Mouse (Mus musculus) MEL (cell line): ENCODE measurements around the gene Arid1b. TPM values are rescaled to one million over a fixed set of nuclear protein-coding genes. Genes with fewer than 3 reads are reported as not detected.

Experiments used
- DNase-seq: peaks from one replicate; pipeline ENCODE4 v3.0.0; 2011; ENCODE audit warnings: low read depth, low spot score
- H3K27ac ChIP-seq: 2 replicates; pipeline ENCODE4 v1.5.1; 2012; ENCODE audit warnings: low read depth, mild to moderate bottlenecking, control low read depth, low read length, moderate library complexity; ENCODE audit not compliant: control insufficient read depth
- H3K27me3 ChIP-seq, 2 experiments: fragments of 150-350 bp in 1 of 2; sonication (generic) in 1 of 2; 2 replicates each; pipeline ENCODE4 v1.6.1; 2012; ENCODE audit warnings: low read length in 2 of 2, mild to moderate bottlenecking in 2 of 2, improper control_type of control experiment in 1 of 2, moderate library complexity in 1 of 2; ENCODE audit not compliant: insufficient read depth in 2 of 2, control insufficient read depth in 1 of 2
- H3K36me3 ChIP-seq, 2 experiments: 2 replicates each; pipeline ENCODE4 v1.6.1; 2012 to 2014; ENCODE audit warnings: low read length in 2 of 2, improper control_type of control experiment in 1 of 2, inconsistent platforms in 1 of 2, mild to moderate bottlenecking in 1 of 2; ENCODE audit not compliant: insufficient read depth in 2 of 2, control insufficient read depth in 1 of 2
- H3K4me1 ChIP-seq, 2 experiments: fragments of 150-350 bp in 1 of 2; sonication (generic) in 1 of 2; 2 replicates each; pipeline ENCODE4 v1.6.1; 2012; ENCODE audit warnings: low read length in 2 of 2, improper control_type of control experiment in 1 of 2, mild to moderate bottlenecking in 1 of 2; ENCODE audit not compliant: insufficient read depth in 2 of 2, control insufficient read depth in 1 of 2
- H3K4me3 ChIP-seq, 2 experiments: fragments of 150-350 bp in 1 of 2; sonication (generic) in 1 of 2; 2 replicates each; pipeline ENCODE4 v1.5.1; 2012; ENCODE audit warnings: low read depth in 2 of 2, low read length in 2 of 2, mild to moderate bottlenecking in 2 of 2, moderate library complexity in 2 of 2, control low read depth in 1 of 2, improper control_type of control experiment in 1 of 2; ENCODE audit not compliant: control insufficient read depth in 1 of 2, insufficient read depth in 1 of 2
- H3K79me2 ChIP-seq: 2 replicates; pipeline ENCODE4 v1.6.1; 2012; ENCODE audit warnings: mild to moderate bottlenecking, low read length, moderate library complexity; ENCODE audit not compliant: control insufficient read depth, poor library complexity, insufficient read depth
- H3K9ac ChIP-seq: 2 replicates; pipeline ENCODE4 v1.6.1; 2012; ENCODE audit warnings: low read depth, mild to moderate bottlenecking, control low read depth, low read length, moderate library complexity; ENCODE audit not compliant: control insufficient read depth, poor library complexity, severe bottlenecking
- H3K9me3 ChIP-seq: fragments of 150-350 bp; sonication (generic); replicated peaks from 2 replicates; pipeline ENCODE4 v1.6.1; 2012; ENCODE audit warnings: mild to moderate bottlenecking, low read length, improper control_type of control experiment, moderate library complexity; ENCODE audit not compliant: insufficient read depth
- CHD2 ChIP-seq: IDR thresholded peaks from 2 replicates; pipeline ENCODE4 v1.6.1; 2011; ENCODE audit warnings: low read length, improper control_type of control experiment
- E2F4 ChIP-seq: IDR thresholded peaks from 2 replicates; pipeline ENCODE4 v1.6.1; 2011; ENCODE audit warnings: low read depth, low read length, improper control_type of control experiment, borderline replicate concordance
- ETS1 ChIP-seq: IDR thresholded peaks from 2 replicates; pipeline ENCODE4 v1.6.1; 2012; ENCODE audit warnings: low read depth, mild to moderate bottlenecking, inconsistent platforms, low read length, improper control_type of control experiment, moderate library complexity
- GABPA ChIP-seq: IDR thresholded peaks from 2 replicates; pipeline ENCODE4 v1.6.1; 2012; ENCODE audit warnings: low read depth, mild to moderate bottlenecking, inconsistent platforms, low read length, improper control_type of control experiment, moderate library complexity
- GATA1 ChIP-seq: IDR thresholded peaks from 2 replicates; pipeline ENCODE4 v1.6.1; 2011; ENCODE audit warnings: low read depth, low read length, improper control_type of control experiment
- HCFC1 ChIP-seq: IDR thresholded peaks from 2 replicates; pipeline ENCODE4 v1.6.1; 2012; ENCODE audit warnings: low read depth, mild to moderate bottlenecking, inconsistent platforms, low read length, improper control_type of control experiment, moderate library complexity
- JUND ChIP-seq: IDR thresholded peaks from 2 replicates; pipeline ENCODE4 v1.6.1; 2011; ENCODE audit warnings: low read depth, mild to moderate bottlenecking, improper control_type of control experiment, low read length
- KAT2A ChIP-seq: conservative IDR thresholded peaks from 2 replicates; pipeline ENCODE4 v1.6.1; 2012; ENCODE audit warnings: low read depth, low read length, improper control_type of control experiment, inconsistent platforms
- MAX ChIP-seq: IDR thresholded peaks from 2 replicates; pipeline ENCODE4 v1.6.1; 2011; ENCODE audit warnings: low read length, improper control_type of control experiment
- MEF2A ChIP-seq: IDR thresholded peaks from 2 replicates; pipeline ENCODE4 v1.6.1; 2014; ENCODE audit warnings: low read depth, mild to moderate bottlenecking, inconsistent platforms, low read length, improper control_type of control experiment; ENCODE audit not compliant: poor library complexity, insufficient replicate concordance, severe bottlenecking; ENCODE audit errors: extremely low read depth
- MXI1 ChIP-seq: IDR thresholded peaks from 2 replicates; pipeline ENCODE4 v1.6.1; 2011; ENCODE audit warnings: mild to moderate bottlenecking, low read depth, low read length, improper control_type of control experiment
- MYB ChIP-seq: IDR thresholded peaks from 2 replicates; pipeline ENCODE4 v1.6.1; 2011; ENCODE audit warnings: mild to moderate bottlenecking, low read depth, low read length, improper control_type of control experiment
- MYC ChIP-seq: IDR thresholded peaks from 2 replicates; pipeline ENCODE4 v1.6.1; 2011; ENCODE audit warnings: low read depth, mild to moderate bottlenecking, low read length, improper control_type of control experiment, moderate library complexity
- NELFE ChIP-seq: IDR thresholded peaks from 2 replicates; pipeline ENCODE4 v1.6.1; 2011; ENCODE audit warnings: low read depth, low read length, improper control_type of control experiment
- NRF1 ChIP-seq: IDR thresholded peaks from 2 replicates; pipeline ENCODE4 v1.6.1; 2014; ENCODE audit warnings: low read depth, mild to moderate bottlenecking, inconsistent platforms, low read length, improper control_type of control experiment, moderate library complexity; ENCODE audit not compliant: poor library complexity, insufficient read depth, severe bottlenecking
- POLR2A ChIP-seq, 2 experiments: IDR thresholded peaks; 2 replicates each; pipeline ENCODE4 v1.6.1; 2011 to 2012; ENCODE audit warnings: low read length in 2 of 2, mild to moderate bottlenecking in 2 of 2, control low read depth in 1 of 2, improper control_type of control experiment in 1 of 2, low read depth in 1 of 2, moderate library complexity in 1 of 2; ENCODE audit not compliant: control insufficient read depth in 1 of 2, insufficient read depth in 1 of 2, poor library complexity in 1 of 2
- POLR2AphosphoS2 ChIP-seq: IDR thresholded peaks from 2 replicates; pipeline ENCODE4 v1.6.1; 2011; ENCODE audit warnings: low read length, improper control_type of control experiment
- POLR2AphosphoS5 ChIP-seq: IDR thresholded peaks from 2 replicates; pipeline ENCODE4 v1.6.1; 2012; ENCODE audit warnings: low read depth, borderline replicate concordance, mild to moderate bottlenecking, inconsistent platforms, low read length, moderate library complexity, mixed read lengths
- RCOR1 ChIP-seq: IDR thresholded peaks from 2 replicates; pipeline ENCODE4 v1.6.1; 2012; ENCODE audit warnings: low read depth, mild to moderate bottlenecking, inconsistent platforms, low read length, improper control_type of control experiment
- SMC3 ChIP-seq: IDR thresholded peaks from 2 replicates; pipeline ENCODE4 v1.6.1; 2011; ENCODE audit warnings: low read depth, low read length, improper control_type of control experiment
- TAL1 ChIP-seq: IDR thresholded peaks from 2 replicates; pipeline ENCODE4 v1.6.1; 2012; ENCODE audit warnings: mild to moderate bottlenecking, inconsistent platforms, low read length, moderate library complexity, mixed read lengths
- TBP ChIP-seq: IDR thresholded peaks from 2 replicates; pipeline ENCODE4 v1.8.0; 2011; ENCODE audit warnings: low read depth, low read length, improper control_type of control experiment
- TCF12 ChIP-seq: IDR thresholded peaks from 2 replicates; pipeline ENCODE4 v1.6.1; 2014; ENCODE audit warnings: low read depth, mild to moderate bottlenecking, inconsistent platforms, low read length, improper control_type of control experiment, moderate library complexity
- USF1 ChIP-seq: IDR thresholded peaks from 2 replicates; pipeline ENCODE4 v1.6.1; 2014; ENCODE audit warnings: low read depth, mild to moderate bottlenecking, inconsistent platforms, low read length, improper control_type of control experiment, moderate library complexity
- USF2 ChIP-seq, 2 experiments: IDR thresholded peaks; 2 replicates each; pipeline ENCODE4 v1.6.1; 2011 to 2012; ENCODE audit warnings: improper control_type of control experiment in 2 of 2, low read length in 2 of 2, borderline replicate concordance in 1 of 2, inconsistent platforms in 1 of 2, low read depth in 1 of 2, mild to moderate bottlenecking in 1 of 2; ENCODE audit not compliant: insufficient read depth in 1 of 2
- ZC3H11A ChIP-seq: IDR thresholded peaks from 2 replicates; pipeline ENCODE4 v1.6.1; 2012; ENCODE audit warnings: low read depth, mild to moderate bottlenecking, inconsistent platforms, low read length, improper control_type of control experiment
- ZKSCAN1 ChIP-seq: IDR thresholded peaks from 2 replicates; pipeline ENCODE4 v1.6.1; 2012; ENCODE audit warnings: low read depth, mild to moderate bottlenecking, inconsistent platforms, low read length, improper control_type of control experiment, moderate library complexity
- ZNF384 ChIP-seq: IDR thresholded peaks from 2 replicates; pipeline ENCODE4 v1.6.1; 2012; ENCODE audit warnings: low read depth, mild to moderate bottlenecking, inconsistent platforms, low read length, improper control_type of control experiment
- polyA plus RNA-seq, 2 experiments: library from polyadenylated mRNA; stranded (reverse) in 1 of 2; unstranded in 1 of 2; fragments of >175 nt in 1 of 2; fragments of >200 nt in 1 of 2; gene quantifications; 2 replicates each; pipeline versions ENCODE4 v1.2.1 to v1.2.4; 2012; ENCODE audit warnings: low replicate concordance in 2 of 2, low read depth in 1 of 2; ENCODE audit not compliant: insufficient read length in 2 of 2, insufficient read depth in 1 of 2, missing spikeins in 1 of 2
- total RNA-seq: library from RNA; depleted of rRNA; stranded (reverse); fragments of 300-350 nt; gene quantifications from 2 replicates; pipeline ENCODE4 v1.2.3, GENCODE M21; 2012

Arid1b gene
- total and polyA plus RNA-seq, 3 experiments = 13.4 to 17.4 TPM; not detected in 1

- Histone ChIP-seq H3K9me3 (no peaks in the 10 kb centered on the region), H3K36me3 (peaks cover 0 to 2% of the 10 kb centered on the region in 2 experiments; a peak in 1 of 4 replicates), H3K4me3 (no peak overlapping the region), H3K27me3 (no peaks in the 10 kb centered on the region), H3K27ac (no peak overlapping the region), H3K4me1 (peaks cover 0 to 5% of the 10 kb centered on the region in 2 experiments; a peak in 1 of 4 replicates), H3K79me2 (peaks cover 4% of the 10 kb centered on the region), H3K9ac (no peak overlapping the region)
- TF ChIP-seq CHD2 = no peak
- TF ChIP-seq MEF2A = no peak
- no peak for TF ChIP-seq TBP
- TF ChIP-seq JUND = no peak
- TF ChIP-seq RCOR1 = no peak
- TF ChIP-seq USF2 (IDR thresholded peaks at IDR 0.05; ENCODE audit: borderline replicate concordance in 1 of 2, insufficient read depth in 1 of 2, low read depth in 1 of 2, low read length in 2 of 2) = no peak
- no peak for TF ChIP-seq ETS1
- TF ChIP-seq TAL1 = no peak
- no peak for TF ChIP-seq ZKSCAN1
- TF ChIP-seq TCF12 = no peak
- no peak for TF ChIP-seq POLR2AphosphoS2
- TF ChIP-seq ZC3H11A = no peak
- no peak for TF ChIP-seq MAX
- no peak for TF ChIP-seq GATA1
- TF ChIP-seq MXI1 = no peak
- no peak for TF ChIP-seq NRF1
- TF ChIP-seq HCFC1 = no peak
- no peak for DNase-seq
These were observed 70.6 kb downstream of the Arid1b start for GRCm38 (mm10) chr17:5064777-5065176.

DNA sequence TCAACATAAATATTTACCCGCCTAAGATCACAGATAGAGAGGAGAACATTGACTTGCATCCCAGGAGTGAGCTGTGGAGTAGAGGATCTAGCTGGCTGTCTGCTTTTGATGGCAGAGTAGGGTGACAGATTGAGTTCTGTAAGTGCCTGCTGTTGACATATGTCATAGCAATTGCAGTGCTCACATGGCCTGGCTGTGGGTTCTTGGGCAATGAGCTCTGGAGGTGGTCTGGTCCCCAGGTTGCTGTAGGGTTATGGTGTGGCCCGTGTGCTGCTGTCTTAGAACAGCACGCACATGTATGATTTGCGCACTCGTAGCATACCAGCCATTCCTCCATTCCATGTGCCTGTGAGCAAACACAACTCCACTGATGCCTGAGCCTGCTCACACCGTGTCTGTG is 71.1 kb downstream of the Arid1b start:
- Histone ChIP-seq H3K4me3 (no peak overlapping the region), H3K9ac (no peak overlapping the region), H3K27me3 (no peaks in the 10 kb centered on the region), H3K4me1 (peaks cover 2 to 5% of the 10 kb centered on the region in 2 experiments; a peak in 2 of 4 replicates), H3K27ac (no peak overlapping the region), H3K9me3 (no peaks in the 10 kb centered on the region), H3K79me2 (peaks cover 4% of the 10 kb centered on the region), H3K36me3 (peaks cover 2 to 4% of the 10 kb centered on the region in 2 experiments; a peak in 3 of 4 replicates)
- TF ChIP-seq USF1 (no peak), CHD2 (no peak), MYB (no peak), ETS1 (no peak), E2F4 (no peak), GABPA (no peak), MYC (no peak), POLR2AphosphoS5 (no peak), USF2 (IDR thresholded peaks at IDR 0.05; ENCODE audit: borderline replicate concordance in 1 of 2, insufficient read depth in 1 of 2, low read depth in 1 of 2, low read length in 2 of 2) (no peak), SMC3 (no peak), POLR2A (IDR thresholded peaks at IDR 0.05; ENCODE audit: control insufficient read depth in 1 of 2, insufficient read depth in 1 of 2, low read depth in 1 of 2, low read length in 2 of 2, poor library complexity in 1 of 2) (no peak), NELFE (no peak), ZC3H11A (no peak), RCOR1 (no peak), KAT2A (no peak), NRF1 (no peak), ZNF384 (no peak)
- DNase-seq = no peak
